ENCODE assay signal across 9 mouse cellular contexts in genomic region chr16:94995542-94996131, GRCm38 (mm10). TPM values are rescaled to one million over a fixed set of nuclear protein-coding genes. Genes with fewer than 3 reads are reported as not detected.
DNase-seq lines count a peak whose midpoint lies in the region; ATAC-seq lines count a peak whose summit lies in the region.
"Had no signal": no experiment of that assay in that cellular context is flagged by ENCODE, and none has a peak within 500 bp of the region (broad histone marks: within the 10 kb centered on the region; RNA-seq: fewer than 3 reads in every experiment).

No protein-coding gene starts in this region.

- no peaks in the 10 kb centered on the region for H3K36me3 ChIP-seq in forebrain, embryonic 11.5 days (ENCODE audit: control insufficient read depth, insufficient read depth, low read length)
- no peaks in the 10 kb centered on the region for H3K36me3 ChIP-seq in midbrain, embryonic 15.5 days (replicated peaks)

- H3K4me1 ChIP-seq in forebrain, embryonic 11.5 days (replicated peaks; ENCODE audit: control insufficient read depth, insufficient read depth, low read length): peaks cover 6% of the 10 kb centered on the region; the same call in 1 of the 2 replicates
- peaks cover 54% of the 10 kb centered on the region for H3K4me1 ChIP-seq in midbrain, embryonic 15.5 days

- peak; percentile 53 to 68 for DNase-seq in layer of hippocampus, adult 18-20 months (ENCODE audit: low spot score in 2 of 2)
- DNase-seq in layer of hippocampus, adult 9-11 months: no peak
- peak; percentile 38 to 50 for DNase-seq in adrenal gland, postnatal 36 days
- peak; percentile 78 for DNase-seq in forebrain, embryonic 11.5 days (ENCODE audit: low spot score)
- DNase-seq in kidney, postnatal 14 days: peak; percentile 44
- no peak for DNase-seq in spleen, adult 18-20 months

- H3K27ac ChIP-seq in forebrain, embryonic 11.5 days (ENCODE audit: low read depth, low read length): no peak overlapping the region
- no peak overlapping the region for H3K27ac ChIP-seq in midbrain, embryonic 15.5 days

- H3K9me3 ChIP-seq in forebrain, embryonic 11.5 days (ENCODE audit: control insufficient read depth, low read length): no peaks in the 10 kb centered on the region
- no peaks in the 10 kb centered on the region for H3K9me3 ChIP-seq in midbrain, embryonic 15.5 days

- no peak overlapping the region for H3K9ac ChIP-seq in forebrain, embryonic 11.5 days (ENCODE audit: low read length)
- peak overlapping the region; percentile 71; the same call in 1 of the 2 replicates for H3K9ac ChIP-seq in midbrain, embryonic 15.5 days

- 0 out of 2 replicates have a peak overlapping the region, but pooled peaks have one; percentile 8 for H3K4me2 ChIP-seq in forebrain, embryonic 11.5 days (ENCODE audit: low read depth, low read length, severe bottlenecking)
- H3K4me2 ChIP-seq in midbrain, embryonic 15.5 days: peak overlapping the region; percentile 87

- WGBS in forebrain, embryonic 11.5 days: 8% methylated on average over 13 of the region's 13 CpGs
- 8% methylated on average over 13 of the region's 13 CpGs for WGBS in midbrain, embryonic 15.5 days

- no peak for ATAC-seq in forebrain, embryonic 11.5 days (replicated peaks; ENCODE audit: low FRiP score)
- no peak for ATAC-seq in midbrain, embryonic 15.5 days (replicated peaks)
- ATAC-seq in granulocyte monocyte progenitor cell, adult 5-6 weeks (replicated peaks; ENCODE audit: poor library complexity, severe bottlenecking): no peak

- peaks cover 23% of the 10 kb centered on the region for H3K27me3 ChIP-seq in forebrain, embryonic 11.5 days (ENCODE audit: control insufficient read depth, insufficient read depth, low read length)
- 0 out of 2 replicates have a peak, but pooled peaks cover 5% of the 10 kb centered on the region for H3K27me3 ChIP-seq in midbrain, embryonic 15.5 days (replicated peaks)

- no peak overlapping the region for H3K4me3 ChIP-seq in forebrain, embryonic 11.5 days (ENCODE audit: low read depth, low read length)
- H3K4me3 ChIP-seq in midbrain, embryonic 15.5 days: peak overlapping the region; percentile 66

RNA-seq across cellular contexts. Expression of gene Kcnj6, which starts 1.9 kb away (rescaled TPM):
- total RNA-seq in layer of hippocampus, adult 18-20 months (2021): 100 to 1,000 TPM; 110 to 117 TPM
- under 1 TPM; 0.53 to 0.73 TPM for total RNA-seq in adrenal gland, postnatal 36 days (2021)
- polyA plus RNA-seq in forebrain, embryonic 11.5 days (2014; fragmentation: Nextera tagmentation; extraction: Ambion mirVana): 0.27 TPM in 1 of 2 replicates, not detected in the other
- 4.4 and 6.8 TPM in 2 replicates for polyA plus RNA-seq in midbrain, embryonic 15.5 days (2015; fragmentation: Nextera tagmentation; extraction: Ambion mirVana)
- not detected in 2 replicates for total RNA-seq in granulocyte monocyte progenitor cell, adult 5-6 weeks (2014; fragmentation: Nextera tagmentation)
- total RNA-seq in granulocyte monocyte progenitor cell, adult 5-6 weeks (2017): not detected in 2 replicates
- polyA plus RNA-seq: large intestine, adult 2 months had no signal

Comparison
In these comparisons a context has a peak if more than half of its experiments do, and no peak if none do; other contexts are left out.
1. DNase-seq: peak in layer of hippocampus, adult 18-20 months (2 of 2), adrenal gland, postnatal 36 days (2 of 2), forebrain, embryonic 11.5 days (single experiment) and kidney, postnatal 14 days (single experiment); none in layer of hippocampus, adult 9-11 months (single experiment) and spleen, adult 18-20 months (0 of 2).
2. RNA of gene Kcnj6, which starts 1.9 kb away (total RNA-seq): 110 to 117 TPM in layer of hippocampus, adult 18-20 months; 0.53 to 0.73 TPM in adrenal gland, postnatal 36 days and not detected in granulocyte monocyte progenitor cell, adult 5-6 weeks; every median in the first group is over 10 times any median in the second.